8 mouse cellular contexts compared by ENCODE assay signal in the genomic region with DNA sequence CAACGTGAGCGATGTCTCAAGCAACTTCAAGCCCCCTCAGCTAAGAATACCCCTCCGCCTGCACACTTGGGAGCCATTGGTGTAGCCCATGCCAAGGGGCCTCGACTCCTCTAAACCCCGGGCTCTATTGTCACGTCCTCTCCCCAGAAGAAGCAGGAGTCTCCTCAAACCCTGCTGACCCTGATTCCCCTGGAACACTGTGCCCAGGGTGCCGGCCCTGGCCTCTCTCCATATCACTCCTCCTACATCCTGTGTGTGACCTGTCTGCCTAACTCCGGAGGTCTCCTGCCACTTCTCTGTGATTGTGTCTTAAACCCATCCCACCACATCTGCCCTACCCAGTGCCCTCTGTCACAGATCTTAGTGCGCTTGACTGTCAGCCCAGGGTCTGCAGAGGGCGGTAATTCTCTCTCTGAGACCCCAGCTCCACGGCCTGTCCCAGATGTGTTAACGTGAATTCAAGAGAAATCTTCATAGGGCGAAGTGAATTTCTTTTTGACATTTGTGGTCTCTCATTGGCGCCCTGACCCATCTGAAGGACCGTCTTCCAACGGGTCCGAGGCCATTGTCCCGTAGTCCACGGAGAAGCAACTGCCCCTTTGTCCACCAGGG. TPM values are rescaled to one million over a fixed set of nuclear protein-coding genes. Genes with fewer than 3 reads are reported as not detected.
DNase-seq lines count a peak whose midpoint lies in the region; ATAC-seq and TF ChIP-seq lines count a peak whose summit lies in the region.

No protein-coding gene starts in this region.

- peak overlapping the region; percentile 80 for H3K4me3 ChIP-seq in heart, embryonic 12.5 days
- H3K4me3 ChIP-seq in G1E (ENCODE audit: low read depth, low read length) (peak overlapping the region; percentile 71), macrophage (ENCODE audit: inconsistent target) (peak overlapping the region; percentile 22; the same call in 1 of the 2 replicates)
- H3K4me3 ChIP-seq in heart, postnatal 0 days (ENCODE audit: low read depth, low read length), result peak overlapping the region; percentile 81

- intact Hi-C loops in heart, postnatal 36 days (cut with DNase I), result loop anchor here (2.0 kb wide), 1 partner anchor 15 kb away; no protein-coding TSS in a partner anchor
- intact Hi-C loops in gastrocnemius, postnatal 14 days (cut with DNase I; ENCODE audit: low total_unique reads), result loop anchor here (2.0 kb wide), 1 partner anchor 29 kb away; no protein-coding TSS in a partner anchor

- no peak for TF ChIP-seq CTCF in G1E (IDR thresholded peaks at IDR 0.05; ENCODE audit: low read depth, low read length)
- TF ChIP-seq CTCF in heart, postnatal 0 days (IDR thresholded peaks at IDR 0.05; ENCODE audit: low read depth), result 0 out of 2 replicates have a peak, but pooled peaks have one; percentile 38

- H3K27me3 ChIP-seq in heart, embryonic 12.5 days (replicated peaks), result peaks cover 37% of the 10 kb centered on the region
- H3K27me3 ChIP-seq in G1E (ENCODE audit: insufficient read depth, low read length), result peaks cover 63% of the 10 kb centered on the region
- H3K27me3 ChIP-seq in heart, postnatal 0 days (ENCODE audit: control insufficient read depth, insufficient read depth, low read length), result peaks cover 8% of the 10 kb centered on the region; the same call in 1 of the 2 replicates

- peak overlapping the region; percentile 95 for H3K4me2 ChIP-seq in heart, embryonic 12.5 days
- H3K4me2 ChIP-seq in heart, postnatal 0 days (ENCODE audit: low read depth, low read length), result peak overlapping the region; percentile 95

- H3K9ac ChIP-seq in heart, embryonic 12.5 days, result peak overlapping the region; percentile 76
- H3K9ac ChIP-seq in heart, postnatal 0 days (replicated peaks; ENCODE audit: low read depth, low read length), result peak overlapping the region; percentile 72

- no peak for ATAC-seq in heart, embryonic 12.5 days (ENCODE audit: insufficient number of reproducible peaks, low FRiP score)
- ATAC-seq in G1E (ENCODE audit: extremely low read depth, insufficient number of reproducible peaks, low FRiP score, poor library complexity, severe bottlenecking), result no peak
- no peak for ATAC-seq in heart, postnatal 0 days (ENCODE audit: insufficient read depth, low read depth)

- H3K9me3 ChIP-seq in heart, embryonic 12.5 days (replicated peaks), result no peaks in the 10 kb centered on the region
- peaks cover 7% of the 10 kb centered on the region for H3K9me3 ChIP-seq in G1E (replicated peaks)
- no peaks in the 10 kb centered on the region for H3K9me3 ChIP-seq in heart, postnatal 0 days (replicated peaks; ENCODE audit: control insufficient read depth, low read length)

- H3K27ac ChIP-seq in heart, embryonic 12.5 days (ENCODE audit: poor library complexity, severe bottlenecking), result peak overlapping the region; percentile 73; the same call in 1 of the 2 replicates
- H3K27ac ChIP-seq in heart, postnatal 0 days (ENCODE audit: low read depth), result peak overlapping the region; percentile 79
- H3K27ac ChIP-seq in macrophage, result no peak overlapping the region

- 21% methylated on average over 19 of the region's 19 CpGs for WGBS in heart, embryonic 12.5 days
- 30% methylated on average over 19 of the region's 19 CpGs for WGBS in heart, postnatal 0 days
- 55% methylated on average over 19 of the region's 19 CpGs for WGBS in macrophage (ENCODE audit: missing documents)

- DNase-seq in heart, postnatal 36 days, result no peak
- DNase-seq in G1E (ENCODE audit: low spot score), result no peak
- DNase-seq in heart, postnatal 0 days (ENCODE audit: low spot score), result no peak
- DNase-seq in adrenal gland, postnatal 25 days, result no peak
- DNase-seq in gastrocnemius, postnatal 14 days, result no peak
- DNase-seq in layer of hippocampus, postnatal 10 days (ENCODE audit: low spot score in 2 of 2), result no peak

- H3K4me1 ChIP-seq in heart, embryonic 12.5 days (replicated peaks), result peaks cover 34% of the 10 kb centered on the region
- peaks cover 61% of the 10 kb centered on the region for H3K4me1 ChIP-seq in G1E (ENCODE audit: insufficient read depth, low read depth, low read length)
- H3K4me1 ChIP-seq in heart, postnatal 0 days (ENCODE audit: control insufficient read depth, insufficient read depth), result peaks cover 15% of the 10 kb centered on the region

- TF ChIP-seq EP300 in heart, postnatal 0 days (IDR thresholded peaks at IDR 0.05; ENCODE audit: low read depth), result no peak

- peaks cover 5% of the 10 kb centered on the region for H3K79me2 ChIP-seq in macrophage (ENCODE audit: inconsistent target)

- peaks cover 9% of the 10 kb centered on the region; the same call in 1 of the 2 replicates for H3K36me3 ChIP-seq in heart, embryonic 12.5 days
- no peaks in the 10 kb centered on the region for H3K36me3 ChIP-seq in G1E (replicated peaks)
- peaks cover 23% of the 10 kb centered on the region; the same call in 1 of the 2 replicates for H3K36me3 ChIP-seq in heart, postnatal 0 days (replicated peaks; ENCODE audit: control insufficient read depth, insufficient read depth, low read length)
- no peaks in the 10 kb centered on the region for H3K36me3 ChIP-seq in macrophage (ENCODE audit: inconsistent target)

RNA-seq across cellular contexts. Expression of gene Zbtb42, which starts 0.6 kb away (rescaled TPM):
- polyA plus RNA-seq in heart, embryonic 12.5 days (2016; fragmentation: Nextera tagmentation; extraction: Ambion mirVana), result 4.7 and 6.4 TPM in 2 replicates
- total RNA-seq in heart, postnatal 36 days (2021), result 1 to 10 TPM; 4.7 to 5.7 TPM
- total RNA-seq in G1E (2014; fragmentation: Nextera tagmentation) (0.98 TPM in 1 of 2 replicates, not detected in the other), G1E (2017) (0.17 and 0.33 TPM in 2 replicates)
- polyA plus RNA-seq in G1E (2012) (0.53 and 0.80 TPM in 2 replicates), macrophage (2018) (3.2 to 4.7 TPM (median 3.5 TPM) in 3 replicates)
- 3.2 and 18.3 TPM in 2 replicates for total RNA-seq in heart, postnatal 0 days (2014; rRNA removed; ENCODE audit: low replicate concordance)
- 4.6 TPM in 2 replicates for polyA plus RNA-seq in heart, postnatal 0 days (2015; fragmentation: Nextera tagmentation; extraction: Ambion mirVana)
- total RNA-seq in macrophage (2018; cell fraction: chromatin; rRNA removed), result 1 to 10 TPM in 19 of 26 experiments, under 1 TPM in 6, not detected in 1; 0.33 to 9.8 (median 1.9) TPM
- 10 to 100 TPM in 1 of 26 experiments, 1 to 10 TPM in 25; 1.1 to 13.8 (median 3.6) TPM for total RNA-seq in macrophage (2018; cell fraction: cytosol; rRNA removed)
- total RNA-seq in macrophage (2018; cell fraction: nucleus; rRNA removed), result 10 to 100 TPM in 2 of 26 experiments, 1 to 10 TPM in 24; 1.0 to 13.1 (median 3.1) TPM
- total RNA-seq in adrenal gland, postnatal 25 days (2021), result 7.9 and 12.8 TPM in 2 replicates
- total RNA-seq in gastrocnemius, postnatal 14 days (2021), result 1 to 10 TPM; 1.3 to 2.1 TPM
- total RNA-seq in layer of hippocampus, postnatal 10 days (2021), result under 1 TPM; 0.33 to 0.80 TPM

RNA-seq across cellular contexts. Expression of gene Akt1, which starts 3.4 kb away (rescaled TPM):
- 180 and 184 TPM in 2 replicates for polyA plus RNA-seq in heart, embryonic 12.5 days (2016; fragmentation: Nextera tagmentation; extraction: Ambion mirVana)
- 100 to 1,000 TPM; 184 to 212 TPM for total RNA-seq in heart, postnatal 36 days (2021)
- total RNA-seq in G1E (2014; fragmentation: Nextera tagmentation) (150 and 168 TPM in 2 replicates), G1E (2017) (121 and 131 TPM in 2 replicates)
- polyA plus RNA-seq in G1E (2012) (461 and 512 TPM in 2 replicates), macrophage (2018) (174 to 203 TPM (median 184 TPM) in 3 replicates)
- 206 and 234 TPM in 2 replicates for total RNA-seq in heart, postnatal 0 days (2014; rRNA removed; ENCODE audit: low replicate concordance)
- polyA plus RNA-seq in heart, postnatal 0 days (2015; fragmentation: Nextera tagmentation; extraction: Ambion mirVana), result 60.6 and 70.9 TPM in 2 replicates
- 100 to 1,000 TPM in 20 of 26 experiments, 10 to 100 TPM in 6; 46.0 to 331 (median 122) TPM for total RNA-seq in macrophage (2018; cell fraction: chromatin; rRNA removed)
- total RNA-seq in macrophage (2018; cell fraction: cytosol; rRNA removed), result 100 to 1,000 TPM in 25 of 26 experiments, 10 to 100 TPM in 1; 98.0 to 240 (median 160) TPM
- total RNA-seq in macrophage (2018; cell fraction: nucleus; rRNA removed), result 100 to 1,000 TPM in 16 of 26 experiments, 10 to 100 TPM in 10; 69.7 to 196 (median 103) TPM
- total RNA-seq in adrenal gland, postnatal 25 days (2021), result 395 and 413 TPM in 2 replicates
- 10 to 100 TPM; 78.3 to 89.4 TPM for total RNA-seq in gastrocnemius, postnatal 14 days (2021)
- 100 to 1,000 TPM; 182 to 185 TPM for total RNA-seq in layer of hippocampus, postnatal 10 days (2021)

RNA-seq across cellular contexts. Expression of gene Siva1, which starts 33.6 kb away (rescaled TPM):
- 99.4 and 116 TPM in 2 replicates for polyA plus RNA-seq in heart, embryonic 12.5 days (2016; fragmentation: Nextera tagmentation; extraction: Ambion mirVana)
- 10 to 100 TPM; 29.4 to 31.0 TPM for total RNA-seq in heart, postnatal 36 days (2021)
- total RNA-seq in G1E (2014; fragmentation: Nextera tagmentation) (60.7 and 75.5 TPM in 2 replicates), G1E (2017) (205 and 214 TPM in 2 replicates)
- polyA plus RNA-seq in G1E (2012) (94.5 and 98.9 TPM in 2 replicates), macrophage (2018) (5.6 to 43.8 TPM (median 19.5 TPM) in 3 replicates)
- 92.0 and 107 TPM in 2 replicates for total RNA-seq in heart, postnatal 0 days (2014; rRNA removed; ENCODE audit: low replicate concordance)
- polyA plus RNA-seq in heart, postnatal 0 days (2015; fragmentation: Nextera tagmentation; extraction: Ambion mirVana), result 62.2 and 71.1 TPM in 2 replicates
- 10 to 100 TPM in 9 of 26 experiments, 1 to 10 TPM in 16, not detected in 1; 1.1 to 26.5 (median 6.5) TPM for total RNA-seq in macrophage (2018; cell fraction: chromatin; rRNA removed)
- total RNA-seq in macrophage (2018; cell fraction: cytosol; rRNA removed), result 10 to 100 TPM; 12.1 to 26.8 (median 20.1) TPM
- total RNA-seq in macrophage (2018; cell fraction: nucleus; rRNA removed), result 10 to 100 TPM in 11 of 26 experiments, 1 to 10 TPM in 15; 2.3 to 45.8 (median 8.3) TPM
- total RNA-seq in adrenal gland, postnatal 25 days (2021), result 34.8 and 46.0 TPM in 2 replicates
- total RNA-seq in gastrocnemius, postnatal 14 days (2021), result 10 to 100 TPM; 16.9 to 18.7 TPM
- 10 to 100 TPM; 17.0 to 19.5 TPM for total RNA-seq in layer of hippocampus, postnatal 10 days (2021)

RNA-seq across cellular contexts. Expression of gene Cep170b, which starts 42.2 kb away (rescaled TPM):
- 7.0 and 7.3 TPM in 2 replicates for polyA plus RNA-seq in heart, embryonic 12.5 days (2016; fragmentation: Nextera tagmentation; extraction: Ambion mirVana)
- 10 to 100 TPM in 1 of 2 experiments, 1 to 10 TPM in 1; 9.2 to 11.3 TPM for total RNA-seq in heart, postnatal 36 days (2021)
- total RNA-seq in G1E (2014; fragmentation: Nextera tagmentation) (not detected in 2 replicates), G1E (2017) (0.29 and 0.87 TPM in 2 replicates)
- polyA plus RNA-seq in G1E (2012) (not detected in 2 replicates), macrophage (2018) (3.1 to 9.1 TPM (median 4.7 TPM) in 3 replicates)
- 10.1 and 17.6 TPM in 2 replicates for total RNA-seq in heart, postnatal 0 days (2014; rRNA removed; ENCODE audit: low replicate concordance)
- polyA plus RNA-seq in heart, postnatal 0 days (2015; fragmentation: Nextera tagmentation; extraction: Ambion mirVana), result 1.8 and 2.4 TPM in 2 replicates
- 10 to 100 TPM in 11 of 26 experiments, 1 to 10 TPM in 15; 1.3 to 34.8 (median 7.2) TPM for total RNA-seq in macrophage (2018; cell fraction: chromatin; rRNA removed)
- total RNA-seq in macrophage (2018; cell fraction: cytosol; rRNA removed), result 10 to 100 TPM in 1 of 26 experiments, 1 to 10 TPM in 25; 2.0 to 10.2 (median 6.0) TPM
- total RNA-seq in macrophage (2018; cell fraction: nucleus; rRNA removed), result 10 to 100 TPM in 6 of 26 experiments, 1 to 10 TPM in 20; 2.8 to 17.8 (median 7.1) TPM
- 42.4 and 58.1 TPM in 2 replicates for total RNA-seq in adrenal gland, postnatal 25 days (2021)
- total RNA-seq in gastrocnemius, postnatal 14 days (2021), result 10 to 100 TPM; 10.9 to 14.4 TPM
- 100 to 1,000 TPM; 180 to 199 TPM for total RNA-seq in layer of hippocampus, postnatal 10 days (2021)

RNA-seq across cellular contexts. Expression of gene Adssl1, which starts 58.2 kb away (rescaled TPM):
- 81.7 and 86.4 TPM in 2 replicates for polyA plus RNA-seq in heart, embryonic 12.5 days (2016; fragmentation: Nextera tagmentation; extraction: Ambion mirVana)
- total RNA-seq in heart, postnatal 36 days (2021), result 100 to 1,000 TPM; 162 to 165 TPM
- total RNA-seq in G1E (2014; fragmentation: Nextera tagmentation) (not detected in 2 replicates), G1E (2017) (0.06 TPM in 1 of 2 replicates, not detected in the other)
- polyA plus RNA-seq in G1E (2012) (0.05 TPM in 1 of 2 replicates, not detected in the other), macrophage (2018) (33.0 to 157 TPM (median 71.6 TPM) in 3 replicates)
- total RNA-seq in heart, postnatal 0 days (2014; rRNA removed; ENCODE audit: low replicate concordance), result 86.8 and 106 TPM in 2 replicates
- 159 and 176 TPM in 2 replicates for polyA plus RNA-seq in heart, postnatal 0 days (2015; fragmentation: Nextera tagmentation; extraction: Ambion mirVana)
- total RNA-seq in macrophage (2018; cell fraction: chromatin; rRNA removed), result 10 to 100 TPM in 13 of 26 experiments, 1 to 10 TPM in 13; 2.6 to 59.5 (median 10.7) TPM
- total RNA-seq in macrophage (2018; cell fraction: cytosol; rRNA removed), result 10 to 100 TPM in 25 of 26 experiments, 1 to 10 TPM in 1; 9.8 to 60.0 (median 28.1) TPM
- total RNA-seq in macrophage (2018; cell fraction: nucleus; rRNA removed), result 10 to 100 TPM in 14 of 26 experiments, 1 to 10 TPM in 12; 5.0 to 69.9 (median 11.8) TPM
- 17.8 and 21.0 TPM in 2 replicates for total RNA-seq in adrenal gland, postnatal 25 days (2021)
- total RNA-seq in gastrocnemius, postnatal 14 days (2021), result 100 to 1,000 TPM; 462 to 471 TPM
- 1 to 10 TPM; 2.1 to 2.4 TPM for total RNA-seq in layer of hippocampus, postnatal 10 days (2021)

Comparison
In these comparisons a context has a peak if more than half of its experiments do, and no peak if none do; other contexts are left out.
1. H3K4me3 ChIP-seq: peak in every context shown above with its lines; median percentile 81 in heart, postnatal 0 days; 80 in heart, embryonic 12.5 days; 71 in G1E; 22 in macrophage.